Mouse (Mus musculus) stomach, postnatal 0 days (tissue): ENCODE measurements at regions not wholly inside any gene's neighbourhood (a gene's known extent, or its start where the extent isn't known, plus 50 kb on each side); places are given as distances from the start of the nearest gene placed in this dataset.

Source experiments
- CTCF ChIP-seq: IDR thresholded peaks from 2 replicates; pipeline ENCODE4 v1.5.1; 2016; ENCODE audit warnings: antibody characterized with exemption, low read depth, mild to moderate bottlenecking, moderate library complexity
- EP300 ChIP-seq: optimal IDR thresholded peaks from 2 replicates; pipeline ENCODE3; 2016; ENCODE audit warnings: antibody characterized with exemption

DNA sequence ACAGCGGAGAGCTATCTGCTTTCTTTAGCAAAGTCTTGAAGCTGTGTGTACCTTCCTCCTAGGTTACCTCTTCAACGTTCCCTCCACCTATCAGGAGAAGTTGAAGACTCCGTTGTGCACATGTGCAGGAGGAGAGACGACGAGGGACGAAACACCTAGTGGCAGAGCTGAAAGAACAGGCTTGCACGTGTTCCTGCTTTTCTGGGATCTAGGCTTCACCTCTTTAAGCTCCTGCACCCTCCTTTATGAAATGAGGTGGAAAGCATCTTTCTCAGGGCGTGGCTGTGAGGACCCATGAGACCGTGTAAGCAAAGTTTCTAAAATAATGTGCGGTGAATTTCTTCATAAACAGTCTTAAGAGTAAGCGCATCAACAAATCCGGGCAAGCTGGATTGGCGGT is 71.4 kb upstream of the Eif4g2 start:
- TF ChIP-seq CTCF (no peak), EP300 (no peak)
